Mouse (Mus musculus) heart, postnatal 0 days (tissue): Measurements from ENCODE around the gene Alk.

Experiments
- CTCF ChIP-seq: IDR thresholded peaks from 2 replicates; pipeline ENCODE4 v1.5.1; 2016; ENCODE audit warnings: antibody characterized with exemption, control low read depth, low read depth
- EP300 ChIP-seq: IDR thresholded peaks from 2 replicates; pipeline ENCODE4 v1.6.1; 2016; ENCODE audit warnings: antibody characterized with exemption, low read depth

GRCm38 (mm10) chr17:72237315-72237714 lies 367.1 kb downstream of the Alk start:
- no peak for TF ChIP-seq CTCF
- no peak for TF ChIP-seq EP300
